In the genomic region with DNA sequence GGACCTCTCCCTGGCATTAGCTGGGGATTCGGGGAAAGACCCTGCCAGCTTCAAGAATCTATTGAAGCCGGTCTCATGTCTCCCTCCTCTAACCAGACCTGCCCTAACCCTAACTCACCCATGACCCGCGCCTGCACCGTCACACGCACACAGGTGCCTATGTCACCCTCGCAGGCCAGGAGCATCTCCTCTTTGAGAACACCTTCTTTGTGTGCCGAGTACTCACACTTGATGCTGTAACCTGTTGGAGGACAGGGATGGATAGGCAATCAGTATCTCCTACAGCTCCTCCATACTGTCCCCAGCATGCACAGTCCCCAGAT, we compare ENCODE assay signal across 35 mouse cellular contexts. TPM values are rescaled to one million over a fixed set of nuclear protein-coding genes. Genes with fewer than 3 reads are reported as not detected.
DNase-seq lines count a peak whose midpoint lies in the region; ATAC-seq and TF ChIP-seq lines count a peak whose summit lies in the region.
"Had no signal": no experiment of that assay in that cellular context is flagged by ENCODE, and none has a peak within 500 bp of the region (broad histone marks: within the 10 kb centered on the region; RNA-seq: fewer than 3 reads in every experiment).

No protein-coding gene starts in this region.

- H3K36me3 ChIP-seq in heart, adult 2 months (ENCODE audit: control insufficient read depth, insufficient read depth, low read length) = no peaks in the 10 kb centered on the region
- H3K36me3 ChIP-seq in liver, embryonic 13.5 days = peaks cover 96% of the 10 kb centered on the region
- H3K36me3 ChIP-seq in liver, postnatal 0 days (replicated peaks; ENCODE audit: insufficient read depth, low read length) = peaks cover 69% of the 10 kb centered on the region
- H3K36me3 ChIP-seq in neural tube, embryonic 11.5 days (ENCODE audit: control insufficient read depth, insufficient read depth, low read length) = peaks cover 32% of the 10 kb centered on the region

- WGBS in heart, adult 2 months = 91% methylated on average over 8 of the region's 8 CpGs
- 96% methylated on average over 8 of the region's 8 CpGs for WGBS in liver, embryonic 13.5 days (ENCODE audit: insufficient replicate concordance)
- 96% methylated on average over 8 of the region's 8 CpGs for WGBS in liver, postnatal 0 days (ENCODE audit: insufficient replicate concordance)
- 95% methylated on average over 8 of the region's 8 CpGs for WGBS in neural tube, embryonic 11.5 days

- ATAC-seq in liver, embryonic 13.5 days (ENCODE audit: low read depth) = no peak
- ATAC-seq in liver, postnatal 0 days = no peak
- no peak for ATAC-seq in neural tube, embryonic 11.5 days (ENCODE audit: insufficient read depth, low FRiP score, low TSS enrichment)
- ATAC-seq: forebrain, embryonic 14.5 days; forebrain, postnatal 0 days; Patski had no signal

- H3K9me3 ChIP-seq in liver, embryonic 13.5 days (replicated peaks) = no peaks in the 10 kb centered on the region
- H3K9me3 ChIP-seq in liver, postnatal 0 days (ENCODE audit: low read length) = no peaks in the 10 kb centered on the region
- no peaks in the 10 kb centered on the region for H3K9me3 ChIP-seq in neural tube, embryonic 11.5 days (ENCODE audit: control insufficient read depth, low read length)
- H3K9me3 ChIP-seq: embryonic facial prominence, embryonic 12.5 days; embryonic facial prominence, embryonic 15.5 days; heart, embryonic 13.5 days; hindbrain, embryonic 12.5 days; hindbrain, embryonic 15.5 days had no signal

- H3K4me1 ChIP-seq in heart, adult 2 months (ENCODE audit: control insufficient read depth, insufficient read depth, low read length) = peaks cover 4% of the 10 kb centered on the region
- H3K4me1 ChIP-seq in liver, embryonic 13.5 days (replicated peaks) = peaks cover 44% of the 10 kb centered on the region
- H3K4me1 ChIP-seq in liver, postnatal 0 days (ENCODE audit: insufficient read depth) = peaks cover 11% of the 10 kb centered on the region
- H3K4me1 ChIP-seq in neural tube, embryonic 11.5 days (ENCODE audit: control insufficient read depth, insufficient read depth, low read length) = no peaks in the 10 kb centered on the region
- H3K4me1 ChIP-seq: embryonic facial prominence, embryonic 12.5 days; hindbrain, embryonic 15.5 days had no signal

- TF ChIP-seq POLR2A in heart, adult 2 months (IDR thresholded peaks at IDR 0.05; ENCODE audit: insufficient read depth, low read depth, low read length) = 0 out of 2 replicates have a peak, but pooled peaks have one; percentile 34

- intact Hi-C loops in heart, adult 2 months (cut with DNase I) = no loop called here

- no peak overlapping the region for H3K27ac ChIP-seq in heart, adult 2 months
- H3K27ac ChIP-seq in liver, embryonic 13.5 days = peak overlapping the region; percentile 23; the same call in 1 of the 2 replicates
- no peak overlapping the region for H3K27ac ChIP-seq in liver, postnatal 0 days (ENCODE audit: low read depth)
- no peak overlapping the region for H3K27ac ChIP-seq in neural tube, embryonic 11.5 days (ENCODE audit: low read depth, low read length)
- H3K27ac ChIP-seq: embryonic facial prominence, embryonic 12.5 days; embryonic facial prominence, embryonic 15.5 days; heart, embryonic 13.5 days; hindbrain, embryonic 12.5 days; hindbrain, embryonic 15.5 days had no signal

- no peak for TF ChIP-seq EP300 in heart, adult 2 months (IDR thresholded peaks at IDR 0.05; ENCODE audit: insufficient read depth, low read depth, low read length)
- no peak for TF ChIP-seq EP300 in liver, postnatal 0 days (IDR thresholded peaks at IDR 0.05; ENCODE audit: low read depth)

- no peak for TF ChIP-seq CTCF in heart, adult 2 months (IDR thresholded peaks at IDR 0.05)
- TF ChIP-seq CTCF in liver, postnatal 0 days (IDR thresholded peaks at IDR 0.05; ENCODE audit: low read depth) = no peak

- H3K4me3 ChIP-seq in heart, adult 2 months = no peak overlapping the region
- H3K4me3 ChIP-seq in liver, embryonic 13.5 days (replicated peaks) = no peak overlapping the region
- no peak overlapping the region for H3K4me3 ChIP-seq in liver, postnatal 0 days (ENCODE audit: low read depth, low read length)
- no peak overlapping the region for H3K4me3 ChIP-seq in neural tube, embryonic 11.5 days (ENCODE audit: low read depth, low read length)
- H3K4me3 ChIP-seq: embryonic facial prominence, embryonic 12.5 days; embryonic facial prominence, embryonic 15.5 days; heart, embryonic 13.5 days; hindbrain, embryonic 12.5 days; hindbrain, embryonic 15.5 days had no signal

- H3K27me3 ChIP-seq in heart, adult 2 months (ENCODE audit: control insufficient read depth, insufficient read depth, low read length) = no peaks in the 10 kb centered on the region
- H3K27me3 ChIP-seq in liver, embryonic 13.5 days = no peaks in the 10 kb centered on the region
- no peaks in the 10 kb centered on the region for H3K27me3 ChIP-seq in liver, postnatal 0 days (ENCODE audit: insufficient read depth, low read length)
- no peaks in the 10 kb centered on the region for H3K27me3 ChIP-seq in neural tube, embryonic 11.5 days (ENCODE audit: control insufficient read depth, insufficient read depth, low read length)
- H3K27me3 ChIP-seq: CH12.LX; embryonic facial prominence, embryonic 12.5 days; embryonic facial prominence, embryonic 15.5 days; heart, embryonic 13.5 days; hindbrain, embryonic 12.5 days; hindbrain, embryonic 15.5 days; Patski had no signal

- no peak overlapping the region for H3K4me2 ChIP-seq in liver, embryonic 13.5 days
- H3K4me2 ChIP-seq in liver, postnatal 0 days (ENCODE audit: low read depth, low read length) = no peak overlapping the region
- no peak overlapping the region for H3K4me2 ChIP-seq in neural tube, embryonic 11.5 days (ENCODE audit: low read depth)
- H3K4me2 ChIP-seq: embryonic facial prominence, embryonic 12.5 days; embryonic facial prominence, embryonic 15.5 days; heart, embryonic 13.5 days; hindbrain, embryonic 12.5 days; hindbrain, embryonic 15.5 days had no signal

- H3K9ac ChIP-seq in heart, adult 2 months (ENCODE audit: low read depth, low read length) = no peak overlapping the region
- H3K9ac ChIP-seq in liver, embryonic 13.5 days = no peak overlapping the region; the same call in 1 of the 2 replicates
- H3K9ac ChIP-seq in liver, postnatal 0 days (replicated peaks) = no peak overlapping the region
- no peak overlapping the region for H3K9ac ChIP-seq in neural tube, embryonic 11.5 days (ENCODE audit: low read length)
- H3K9ac ChIP-seq: embryonic facial prominence, embryonic 12.5 days; embryonic facial prominence, embryonic 15.5 days; forebrain, postnatal 0 days; heart, embryonic 13.5 days; hindbrain, embryonic 12.5 days; hindbrain, embryonic 15.5 days had no signal

- H3K79me2 ChIP-seq in heart, adult 2 months (replicated peaks; ENCODE audit: control insufficient read depth, insufficient read depth, low read length) = no peaks in the 10 kb centered on the region

- DNase-seq in heart, adult 2 months = no peak
- no peak for DNase-seq in heart, adult 9 months (ENCODE audit: low spot score in 2 of 2)
- DNase-seq in liver, embryonic 13.5 days = no peak
- DNase-seq in liver, postnatal 0 days = no peak
- DNase-seq in neural tube, embryonic 11.5 days (ENCODE audit: low spot score) = peak; percentile 8
- no peak for DNase-seq in neural tube, embryonic 10.5 days (ENCODE audit: extremely low spot score, low spot score)
- DNase-seq: adrenal gland, postnatal 36 days; B cell, adult 2 months; cerebellum, adult 11 months; cerebellum, adult 2 months; cerebellum, adult 9-11 months; cerebellum, postnatal 25 days; forebrain, postnatal 0 days; gastrocnemius, postnatal 36 days; heart, postnatal 14 days had no signal

RNA-seq across cellular contexts. Expression of a gene that starts 12.9 kb away (rescaled TPM):
- 10 to 100 TPM in 1 of 2 experiments, 1 to 10 TPM in 1; 9.8 to 11.3 TPM for total RNA-seq in heart, adult 2 months (2021)
- polyA plus RNA-seq in heart, adult 2 months (2012; rRNA removed) = 33.6 and 48.9 TPM in 2 replicates
- 124 and 129 TPM in 2 replicates for polyA plus RNA-seq in liver, embryonic 13.5 days (2015; fragmentation: Nextera tagmentation; extraction: Ambion mirVana)
- polyA plus RNA-seq in liver, postnatal 0 days (2015; fragmentation: Nextera tagmentation; extraction: Ambion mirVana) = 58.1 and 61.6 TPM in 2 replicates
- polyA plus RNA-seq in neural tube, embryonic 11.5 days (2014; fragmentation: Nextera tagmentation; extraction: Ambion mirVana) = 126 and 130 TPM in 2 replicates

RNA-seq across cellular contexts. Expression of a gene that starts 13.7 kb away (rescaled TPM):
- not detected for total RNA-seq in heart, adult 2 months (2021)
- polyA plus RNA-seq in heart, adult 2 months (2012; rRNA removed) = not detected in 2 replicates
- not detected in 2 replicates for polyA plus RNA-seq in liver, embryonic 13.5 days (2015; fragmentation: Nextera tagmentation; extraction: Ambion mirVana)
- not detected in 2 replicates for polyA plus RNA-seq in liver, postnatal 0 days (2015; fragmentation: Nextera tagmentation; extraction: Ambion mirVana)
- not detected in 2 replicates for polyA plus RNA-seq in neural tube, embryonic 11.5 days (2014; fragmentation: Nextera tagmentation; extraction: Ambion mirVana)
- total RNA-seq: adrenal gland, adult 18-20 months; adrenal gland, postnatal 10 days; adrenal gland, postnatal 36 days; CH12.LX; common myeloid progenitor, adult 5-6 weeks; forebrain, postnatal 0 days; G1E; gastrocnemius, adult 8-10 months; gastrocnemius, postnatal 36 days; granulocyte monocyte progenitor cell, adult 5-6 weeks; heart, adult 8-10 months; heart, postnatal 14 days; hematopoietic stem cell, adult 5-6 weeks had no signal
- polyA plus RNA-seq: cerebellum, adult 2 months; embryonic facial prominence, embryonic 12.5 days; embryonic facial prominence, embryonic 15.5 days; forebrain, embryonic 11.5 days; forebrain, embryonic 14.5 days; forebrain, postnatal 0 days; frontal cortex, adult 2 months; G1E; heart, embryonic 13.5 days; heart, embryonic 16.5 days; hindbrain, embryonic 12.5 days; hindbrain, embryonic 15.5 days; intestine, embryonic 14.5 days; Patski had no signal

RNA-seq across cellular contexts. Expression of a gene that starts 19.9 kb away (rescaled TPM):
- 10 to 100 TPM; 29.7 to 31.4 TPM for total RNA-seq in heart, adult 2 months (2021)
- polyA plus RNA-seq in heart, adult 2 months (2012; rRNA removed) = 21.9 and 27.8 TPM in 2 replicates
- 2.1 and 2.2 TPM in 2 replicates for polyA plus RNA-seq in liver, embryonic 13.5 days (2015; fragmentation: Nextera tagmentation; extraction: Ambion mirVana)
- 0.65 and 0.67 TPM in 2 replicates for polyA plus RNA-seq in liver, postnatal 0 days (2015; fragmentation: Nextera tagmentation; extraction: Ambion mirVana)
- 4.5 and 5.0 TPM in 2 replicates for polyA plus RNA-seq in neural tube, embryonic 11.5 days (2014; fragmentation: Nextera tagmentation; extraction: Ambion mirVana)
- total RNA-seq: granulocyte monocyte progenitor cell, adult 5-6 weeks had no signal

RNA-seq across cellular contexts. Expression of a gene that starts 32.9 kb away (rescaled TPM):
- total RNA-seq in heart, adult 2 months (2021) = 10 to 100 TPM; 71.9 to 92.6 TPM
- polyA plus RNA-seq in heart, adult 2 months (2012; rRNA removed) = 57.1 and 58.5 TPM in 2 replicates
- polyA plus RNA-seq in liver, embryonic 13.5 days (2015; fragmentation: Nextera tagmentation; extraction: Ambion mirVana) = 3.5 and 4.5 TPM in 2 replicates
- polyA plus RNA-seq in liver, postnatal 0 days (2015; fragmentation: Nextera tagmentation; extraction: Ambion mirVana) = 4.2 and 4.8 TPM in 2 replicates
- polyA plus RNA-seq in neural tube, embryonic 11.5 days (2014; fragmentation: Nextera tagmentation; extraction: Ambion mirVana) = 10.3 and 10.8 TPM in 2 replicates

RNA-seq across cellular contexts. Expression of a gene that starts 39.7 kb away (rescaled TPM):
- total RNA-seq in heart, adult 2 months (2021) = 10 to 100 TPM in 1 of 2 experiments, 1 to 10 TPM in 1; 4.3 to 10.3 TPM
- 9.8 and 12.5 TPM in 2 replicates for polyA plus RNA-seq in heart, adult 2 months (2012; rRNA removed)
- 171 and 201 TPM in 2 replicates for polyA plus RNA-seq in liver, embryonic 13.5 days (2015; fragmentation: Nextera tagmentation; extraction: Ambion mirVana)
- 67.6 and 77.7 TPM in 2 replicates for polyA plus RNA-seq in liver, postnatal 0 days (2015; fragmentation: Nextera tagmentation; extraction: Ambion mirVana)
- 108 and 115 TPM in 2 replicates for polyA plus RNA-seq in neural tube, embryonic 11.5 days (2014; fragmentation: Nextera tagmentation; extraction: Ambion mirVana)
